Mouse (Mus musculus) intestine, embryonic 15.5 days (tissue): ENCODE data around the gene Eif5a. TPM values are rescaled to one million over a fixed set of nuclear protein-coding genes. Genes with fewer than 3 reads are reported as not detected.

ENCODE experiments used
- ATAC-seq: fragments of 200-750 bp; cut with Nextera tagmentation; 2 replicates; pipeline ENCODE4 v1.8.0; 2017; ENCODE audit warnings: moderate TSS enrichment, moderate library complexity
- H3K27ac ChIP-seq: fragments of 300-500 bp; sonication (generic); 2 replicates; pipeline ENCODE4 v1.5.1; 2015; ENCODE audit warnings: mild to moderate bottlenecking, inconsistent platforms
- H3K27me3 ChIP-seq: fragments of 300-500 bp; sonication (generic); replicated peaks from 2 replicates; pipeline ENCODE4 v1.6.1; 2015; ENCODE audit warnings: inconsistent platforms
- H3K36me3 ChIP-seq: fragments of 300-500 bp; sonication (generic); 2 replicates; pipeline ENCODE4 v1.6.1; 2015; ENCODE audit warnings: inconsistent platforms
- H3K4me1 ChIP-seq: fragments of 300-500 bp; sonication (generic); replicated peaks from 2 replicates; pipeline ENCODE4 v1.6.1; 2015; ENCODE audit warnings: inconsistent platforms
- H3K4me2 ChIP-seq: fragments of 300-500 bp; sonication (generic); replicated peaks from 2 replicates; pipeline ENCODE4 v1.6.1; 2015; ENCODE audit warnings: mild to moderate bottlenecking, inconsistent platforms
- H3K4me3 ChIP-seq: fragments of 300-500 bp; sonication (generic); replicated peaks from 2 replicates; pipeline ENCODE4 v1.5.1; 2015; ENCODE audit warnings: inconsistent platforms
- H3K9ac ChIP-seq: fragments of 300-500 bp; sonication (generic); 2 replicates; pipeline ENCODE4 v1.6.1; 2015; ENCODE audit warnings: inconsistent platforms
- H3K9me3 ChIP-seq: fragments of 300-500 bp; sonication (generic); 2 replicates; pipeline ENCODE4 v1.6.1; 2016; ENCODE audit warnings: inconsistent platforms
- WGBS: fragments of 180-500 bp; shearing (Covaris S2); methylation state at CpG from one replicate; pipeline ENCODE4 v1.1.7; 2015; 5-methylcytosine and 5-hydroxymethylcytosine counted together
- polyA plus RNA-seq: library from polyadenylated mRNA; unstranded; fragments of >200 nt; fragmentation: Nextera tagmentation; extraction: Ambion mirVana; gene quantifications from 2 replicates; pipeline ENCODE4 v1.2.1, GENCODE M21; 2015

Gene Eif5a
- polyA plus RNA-seq = 1,625 and 1,693 TPM in 2 replicates

GRCm38 (mm10) chr11:69921114-69922011 lies at the start of gene Eif5a:
Gene Eif5a (minus strand): TSS chr11:69921958.
- Histone ChIP-seq H3K4me2 (peak within 1 kb of the TSS; percentile 78), H3K27ac (peak within 1 kb of the TSS; percentile 98), H3K4me1 (peaks cover 14% of the 10 kb centered on the region), H3K4me3 (peak within 1 kb of the TSS; percentile 83), H3K36me3 (peaks cover 16% of the 10 kb centered on the region), H3K27me3 (no peaks in the 10 kb centered on the region), H3K9ac (peak within 1 kb of the TSS; percentile 93), H3K9me3 (no peaks in the 10 kb centered on the region)
- WGBS = under 1% methylated on average over 78 of the region's 78 CpGs
- peak; percentile 97 for ATAC-seq

GRCm38 (mm10) chr11:69970775-69971174 lies 49.0 kb upstream of the Eif5a start:
- 62% methylated on average over 3 of the region's 3 CpGs for WGBS
- Histone ChIP-seq H3K27me3 (peaks cover 10% of the 10 kb centered on the region), H3K27ac (peak overlapping the region; percentile 81), H3K36me3 (peaks cover 28% of the 10 kb centered on the region), H3K4me3 (no peak overlapping the region), H3K9ac (no peak overlapping the region), H3K4me1 (no peaks in the 10 kb centered on the region; the same call in 1 of the 2 replicates), H3K4me2 (no peak overlapping the region), H3K9me3 (no peaks in the 10 kb centered on the region)
- no peak for ATAC-seq

- Histone ChIP-seq H3K4me3 (no peak overlapping the region), H3K9ac (no peak overlapping the region), H3K27ac (peak overlapping the region; percentile 81), H3K4me2 (no peak overlapping the region), H3K27me3 (peaks cover 14% of the 10 kb centered on the region), H3K4me1 (no peaks in the 10 kb centered on the region; the same call in 1 of the 2 replicates), H3K9me3 (no peaks in the 10 kb centered on the region), H3K36me3 (peaks cover 26% of the 10 kb centered on the region)
- 64% methylated on average over 6 of the region's 6 CpGs for WGBS
- no peak for ATAC-seq
Observed at GRCm38 (mm10) chr11:69970222-69970621, 48.5 kb upstream of the Eif5a start.

- no peaks in the 10 kb centered on the region; the same call in 1 of the 2 replicates for H3K4me1 ChIP-seq
- no peaks in the 10 kb centered on the region for H3K9me3 ChIP-seq
- peaks cover 26% of the 10 kb centered on the region for H3K27me3 ChIP-seq
- H3K36me3 ChIP-seq = peaks cover 16% of the 10 kb centered on the region
- peak overlapping the region; percentile 81 for H3K27ac ChIP-seq
- no peak overlapping the region for H3K4me3 ChIP-seq
- ATAC-seq = peak; percentile 52
- H3K9ac ChIP-seq = no peak overlapping the region; the same call in 1 of the 2 replicates
- H3K4me2 ChIP-seq = peak overlapping the region; percentile 62
- 55% methylated on average over 4 of the region's 4 CpGs for WGBS
Observed at GRCm38 (mm10) chr11:69968793-69969192, 47.0 kb upstream of the Eif5a start.

GRCm38 (mm10) chr11:69966860-69967517 lies 45.2 kb upstream of the Eif5a start:
- peaks cover 3% of the 10 kb centered on the region; the same call in 1 of the 2 replicates for H3K4me1 ChIP-seq
- H3K36me3 ChIP-seq = 0 out of 2 replicates have a peak, but pooled peaks cover 7% of the 10 kb centered on the region
- H3K27me3 ChIP-seq = peaks cover 28% of the 10 kb centered on the region
- H3K4me2 ChIP-seq = peak overlapping the region; percentile 62
- peak overlapping the region; percentile 59 for H3K9ac ChIP-seq
- peak overlapping the region; percentile 89 for H3K27ac ChIP-seq
- no peaks in the 10 kb centered on the region for H3K9me3 ChIP-seq
- WGBS = 30% methylated on average over 17 of the region's 17 CpGs
- peak overlapping the region; percentile 47 for H3K4me3 ChIP-seq
- ATAC-seq = no peak

- peak; percentile 72 for ATAC-seq
- Histone ChIP-seq H3K36me3 (0 out of 2 replicates have a peak, but pooled peaks cover 4% of the 10 kb centered on the region), H3K4me3 (peak overlapping the region; percentile 47), H3K27me3 (peaks cover 28% of the 10 kb centered on the region), H3K4me1 (peaks cover 3% of the 10 kb centered on the region; the same call in 1 of the 2 replicates), H3K9ac (peak overlapping the region; percentile 59), H3K27ac (peak overlapping the region; percentile 89), H3K4me2 (peak overlapping the region; percentile 62), H3K9me3 (no peaks in the 10 kb centered on the region)
- WGBS = 1% methylated on average over 59 of the region's 59 CpGs
Observed at GRCm38 (mm10) chr11:69966006-69966859, 44.5 kb upstream of the Eif5a start.

GRCm38 (mm10) chr11:69965271-69966005 lies 43.7 kb upstream of the Eif5a start:
- Histone ChIP-seq H3K4me1 (peaks cover 3% of the 10 kb centered on the region; the same call in 1 of the 2 replicates), H3K27me3 (peaks cover 28% of the 10 kb centered on the region), H3K9ac (peak overlapping the region; percentile 59), H3K27ac (peak overlapping the region; percentile 89), H3K4me3 (peak overlapping the region; percentile 47), H3K36me3 (0 out of 2 replicates have a peak, but pooled peaks cover 3% of the 10 kb centered on the region), H3K4me2 (peak overlapping the region; percentile 62), H3K9me3 (no peaks in the 10 kb centered on the region)
- ATAC-seq = peak; percentile 71
- WGBS = 3% methylated on average over 49 of the region's 49 CpGs

GRCm38 (mm10) chr11:69964650-69965270 lies 43.0 kb upstream of the Eif5a start, which contains the start of gene Cldn7:
Gene Cldn7 (plus strand): TSS chr11:69964779.
- ATAC-seq = no peak
- Histone ChIP-seq H3K9me3 (no peaks in the 10 kb centered on the region), H3K36me3 (no peaks in the 10 kb centered on the region), H3K9ac (peak within 1 kb of the TSS; percentile 52), H3K27me3 (peaks cover 28% of the 10 kb centered on the region), H3K27ac (peak within 1 kb of the TSS; percentile 89), H3K4me2 (peak within 1 kb of the TSS; percentile 55), H3K4me3 (peak within 1 kb of the TSS; percentile 47), H3K4me1 (peaks cover 3% of the 10 kb centered on the region; the same call in 1 of the 2 replicates)
- 8% methylated on average over 24 of the region's 24 CpGs for WGBS

- Histone ChIP-seq H3K4me3 (no peak overlapping the region), H3K27ac (peak overlapping the region; percentile 89), H3K27me3 (peaks cover 27% of the 10 kb centered on the region), H3K4me2 (peak overlapping the region; percentile 34; the same call in 1 of the 2 replicates), H3K36me3 (no peaks in the 10 kb centered on the region), H3K9me3 (no peaks in the 10 kb centered on the region), H3K4me1 (peaks cover 3% of the 10 kb centered on the region; the same call in 1 of the 2 replicates), H3K9ac (peak overlapping the region; percentile 17; the same call in 1 of the 2 replicates)
- WGBS = 20% methylated on average over 5 of the region's 5 CpGs
- peak; percentile 19; the same call in 1 of the 2 replicates for ATAC-seq
Observed at GRCm38 (mm10) chr11:69961841-69962240, 40.1 kb upstream of the Eif5a start.

- no peaks in the 10 kb centered on the region for H3K9me3 ChIP-seq
- peak overlapping the region; percentile 89 for H3K27ac ChIP-seq
- ATAC-seq = no peak
- peak overlapping the region; percentile 38 for H3K4me2 ChIP-seq
- H3K27me3 ChIP-seq = peaks cover 16% of the 10 kb centered on the region
- H3K4me3 ChIP-seq = no peak overlapping the region
- 0 out of 2 replicates have a peak, but pooled peaks cover 3% of the 10 kb centered on the region for H3K4me1 ChIP-seq
- WGBS = 40% methylated on average over 5 of the region's 5 CpGs
- no peak overlapping the region for H3K9ac ChIP-seq
- no peaks in the 10 kb centered on the region for H3K36me3 ChIP-seq
Observed at GRCm38 (mm10) chr11:69960616-69961015, 38.9 kb upstream of the Eif5a start.
